Mouse (Mus musculus): ENCODE data around the gene Dph1. TPM values are rescaled to one million over a fixed set of nuclear protein-coding genes. Genes with fewer than 3 reads are reported as not detected.

Gene Dph1
- polyA plus RNA-seq (2021; fragmentation: Nextera tagmentation) = 17.7 and 21.4 TPM in 2 replicates
- long read RNA-seq, experiment 1, transcript Dph1-201 (13 exons, 2,139 nt) = major isoform, 68 of 106 reads
- long read RNA-seq, experiment 1, partial matches to known transcripts = 14 of 106 reads
- long read RNA-seq, experiment 1, other reads (novel, unspliced or antisense) = 24 of 106 reads
- long read RNA-seq, experiment 2, transcript Dph1-201 (13 exons, 2,139 nt) = major isoform, 12 of 19 reads
- long read RNA-seq, experiment 2, partial matches to known transcripts = 6 of 19 reads
- long read RNA-seq, experiment 2, other reads (novel, unspliced or antisense) = 1 of 19 reads

DNA sequence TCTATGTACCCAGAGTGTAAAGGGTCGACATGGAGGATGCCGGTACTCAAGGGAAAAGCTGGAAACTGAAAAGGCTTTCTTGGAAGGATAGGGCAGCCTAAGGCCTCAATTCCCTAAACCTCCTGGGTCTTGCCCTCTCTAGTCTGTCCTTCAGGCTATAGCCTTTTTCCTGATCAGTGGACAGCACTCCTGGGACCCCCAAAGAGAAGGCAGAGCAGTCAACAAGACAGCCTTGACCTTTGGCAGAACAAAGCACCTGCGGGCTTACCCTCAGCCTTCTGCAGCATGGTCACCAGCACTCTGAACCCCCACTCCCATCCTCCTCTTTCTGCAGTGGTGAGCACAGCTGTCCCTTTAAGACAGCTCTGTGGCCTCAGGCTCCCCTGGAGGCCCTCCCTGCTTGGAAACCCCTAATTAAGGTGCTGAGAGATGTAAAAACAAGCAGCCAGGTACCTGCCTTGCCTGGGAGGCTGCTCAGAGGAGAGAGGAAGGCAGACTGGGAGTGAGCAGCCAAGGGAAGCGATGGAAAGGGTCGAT lies at the start of gene Dph1:
Gene Dph1 (minus strand): TSS at position 337 of the 537 bp plus-strand sequence.

DNA sequence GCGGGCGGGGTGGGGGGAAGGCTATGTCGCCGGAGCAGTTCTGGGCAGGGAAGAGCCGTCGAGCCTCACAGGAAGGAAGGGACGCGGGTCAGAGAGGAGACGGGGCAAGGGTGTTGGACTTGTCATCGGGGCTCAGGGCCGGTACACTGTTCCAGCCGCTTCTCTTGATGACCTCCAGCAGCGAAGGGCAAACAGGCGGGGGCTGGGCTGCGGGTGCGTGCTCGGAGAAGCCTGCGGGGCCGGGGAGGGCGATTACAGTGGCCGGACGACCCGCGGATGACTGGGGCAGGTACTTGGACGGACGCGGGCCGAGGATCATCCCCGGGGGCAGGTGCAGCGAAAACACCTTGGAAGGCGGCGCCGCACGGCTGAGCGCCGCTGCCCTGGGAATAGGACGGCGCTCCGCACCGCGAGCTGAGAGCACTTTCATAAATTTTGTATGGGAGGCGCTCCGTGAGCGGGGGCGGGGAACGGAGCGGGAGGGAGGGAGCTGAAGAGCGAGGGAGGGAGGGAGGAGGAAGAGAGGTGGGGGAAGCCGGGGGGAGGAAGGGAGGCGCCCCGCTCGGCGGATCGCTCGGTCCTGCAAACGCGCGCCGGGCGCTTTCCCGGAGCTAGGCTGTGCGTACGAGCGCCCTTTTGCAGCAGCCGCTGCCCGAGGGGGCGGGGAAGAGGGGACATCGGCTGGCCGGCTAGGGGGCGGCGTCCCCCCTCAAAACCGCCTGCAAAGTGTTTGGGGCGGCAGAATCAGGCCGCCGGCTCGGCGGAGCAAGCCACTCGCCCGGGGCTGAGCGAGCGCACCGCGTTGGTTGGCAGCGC lies 2.4 kb upstream of the Dph1 start, which contains the start of gene Rtn4rl1:
Gene Rtn4rl1 (plus strand): TSS at position 528 of the 816 bp plus-strand sequence.

DNA sequence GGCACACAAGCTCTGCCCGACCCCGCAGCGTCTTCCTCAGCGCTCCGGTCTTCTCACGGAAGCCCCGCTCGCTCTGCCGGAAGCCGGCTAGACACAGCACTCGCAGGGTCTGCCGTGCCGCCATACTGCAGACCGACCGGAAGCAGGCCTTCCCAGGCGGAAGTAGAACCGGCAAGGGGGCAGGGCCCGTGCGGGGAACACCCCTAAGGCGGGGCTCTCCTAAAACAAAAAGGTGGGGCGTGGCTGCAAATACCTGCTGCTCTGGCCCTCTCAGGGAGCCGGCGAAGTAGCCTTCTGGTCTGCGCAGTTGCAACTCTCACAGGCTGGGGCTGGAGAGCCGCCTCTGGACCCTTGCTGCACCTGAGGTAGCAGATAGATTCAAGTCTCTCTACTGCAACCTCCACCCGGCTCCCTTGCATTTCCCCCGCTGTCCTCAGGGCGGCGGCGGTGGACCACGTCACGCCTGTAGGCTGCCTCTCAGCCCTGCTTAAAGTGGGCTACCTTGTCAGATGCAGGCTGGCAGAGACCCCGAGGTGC lies 12.3 kb downstream of the Dph1 start, which contains the start of gene Ovca2:
Gene Ovca2 (minus strand): TSS at position 164 of the 537 bp plus-strand sequence.

DNA sequence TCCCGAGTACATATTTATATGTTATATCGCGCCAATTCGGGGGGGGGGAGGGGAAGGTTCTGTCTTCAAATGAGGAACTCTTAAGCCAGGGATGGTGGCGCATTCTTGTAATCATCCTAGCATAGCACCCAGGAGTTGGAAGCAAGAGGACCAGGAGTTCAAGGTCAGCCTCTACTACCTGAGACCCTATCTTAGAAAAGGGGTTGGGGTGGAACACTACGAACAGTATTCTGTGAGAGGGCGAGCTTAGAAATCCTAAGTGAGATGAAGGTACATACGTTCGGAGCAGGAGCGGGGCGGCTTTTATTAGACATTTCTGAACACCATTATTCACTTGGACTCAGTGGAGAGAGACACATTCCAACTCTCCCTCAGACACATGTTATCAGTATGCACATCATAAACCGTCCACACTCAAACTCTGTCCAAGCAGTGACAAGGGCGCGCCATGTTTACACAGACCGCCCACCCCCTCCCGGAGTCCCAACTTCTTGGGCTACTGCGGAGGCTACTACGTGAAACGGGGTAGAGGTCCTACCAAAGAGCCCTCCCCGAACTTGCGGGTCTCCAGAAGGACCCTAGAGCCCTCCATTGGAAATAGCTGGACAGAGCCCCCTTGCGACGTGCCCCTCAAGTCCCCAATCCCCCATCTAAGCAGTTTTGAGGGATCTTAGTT lies 21.5 kb downstream of the Dph1 start, which contains the start of gene Hic1:
Gene Hic1 (minus strand): TSS at position 115 of the 676 bp plus-strand sequence.

Other genes with a start within 250 kb of the Dph1 start
- gene Hic1, start 21.7 kb downstream of the Dph1 start, polyA plus RNA-seq (2021; fragmentation: Nextera tagmentation) = 0.38 and 1.1 TPM in 2 replicates
- 11.2 and 13.6 TPM in 2 replicates for gene Ovca2, start 12.4 kb downstream of the Dph1 start, polyA plus RNA-seq (2021; fragmentation: Nextera tagmentation)
- gene Rtn4rl1, start 2.5 kb upstream of the Dph1 start, polyA plus RNA-seq (2021; fragmentation: Nextera tagmentation) = 27.0 and 35.2 TPM in 2 replicates
- 28.0 and 28.8 TPM in 2 replicates for gene Rpa1, start 157.1 kb upstream of the Dph1 start, polyA plus RNA-seq (2021; fragmentation: Nextera tagmentation)
- 8.9 and 9.5 TPM in 2 replicates for gene Smyd4, start 157.2 kb upstream of the Dph1 start, polyA plus RNA-seq (2021; fragmentation: Nextera tagmentation)
- 6.5 and 8.4 TPM in 2 replicates for gene Serpinf1, start 231.5 kb upstream of the Dph1 start, polyA plus RNA-seq (2021; fragmentation: Nextera tagmentation)
- gene Serpinf2, start 248.3 kb upstream of the Dph1 start, polyA plus RNA-seq (2021; fragmentation: Nextera tagmentation) = 0.05 TPM in 1 of 2 replicates, not detected in the other

All from left cerebral cortex, adult 6 months (tissue).